Mouse (Mus musculus): Measurements from ENCODE around the gene Prrc2b. TPM values are rescaled to one million over a fixed set of nuclear protein-coding genes. Genes with fewer than 3 reads are reported as not detected.
A peak's percentile ranks its signal among the peaks of the same experiment; 100 is the strongest.

Prrc2b gene
- polyA plus RNA-seq, 1 experiment from 2014 or later = 48.2 TPM

- Histone ChIP-seq H3K36me3 (replicated peaks) (peaks cover 29% of the 10 kb centered on the region), H3K4me3 (peak overlapping the region; percentile 37), H3K27ac (peak overlapping the region; percentile 81), H3K9me3 (peaks cover 7% of the 10 kb centered on the region; the same call in 1 of the 2 replicates), H3K4me1 (peaks cover 77% of the 10 kb centered on the region), H3K27me3 (ENCODE audit: poor library complexity, severe bottlenecking) (no peaks in the 10 kb centered on the region)
- 17% methylated on average over 16 of the region's 16 CpGs for WGBS
- DNase-seq (ENCODE audit: extremely low spot score, low spot score) = peak; percentile 30
Observed at GRCm38 (mm10) chr2:32167034-32167770, 16.3 kb downstream of the Prrc2b start.

- WGBS = 8% methylated on average over 7 of the region's 7 CpGs
- Histone ChIP-seq H3K4me3 (peak overlapping the region; percentile 37), H3K4me1 (peaks cover 77% of the 10 kb centered on the region), H3K9me3 (peaks cover under 1% of the 10 kb centered on the region; the same call in 1 of the 2 replicates), H3K27ac (peak overlapping the region; percentile 81), H3K36me3 (replicated peaks) (peaks cover 23% of the 10 kb centered on the region), H3K27me3 (ENCODE audit: poor library complexity, severe bottlenecking) (no peaks in the 10 kb centered on the region)
- DNase-seq (ENCODE audit: extremely low spot score, low spot score) = peak; percentile 58
Observed at GRCm38 (mm10) chr2:32167819-32168218, 16.9 kb downstream of the Prrc2b start.

GRCm38 (mm10) chr2:32169292-32169691 lies 18.4 kb downstream of the Prrc2b start:
- DNase-seq (ENCODE audit: extremely low spot score, low spot score) = no peak
- 77% methylated on average over 5 of the region's 5 CpGs for WGBS
- Histone ChIP-seq H3K27me3 (ENCODE audit: poor library complexity, severe bottlenecking) (no peaks in the 10 kb centered on the region), H3K9me3 (no peaks in the 10 kb centered on the region), H3K4me3 (no peak overlapping the region), H3K4me1 (peaks cover 80% of the 10 kb centered on the region), H3K36me3 (replicated peaks) (peaks cover 16% of the 10 kb centered on the region), H3K27ac (peak overlapping the region; percentile 49; the same call in 1 of the 2 replicates)

- 66% methylated on average over 8 of the region's 8 CpGs for WGBS
- H3K27ac ChIP-seq = peak overlapping the region; percentile 49; the same call in 1 of the 2 replicates
- peaks cover 80% of the 10 kb centered on the region for H3K4me1 ChIP-seq
- H3K9me3 ChIP-seq = no peaks in the 10 kb centered on the region
- DNase-seq (ENCODE audit: extremely low spot score, low spot score) = no peak
- no peaks in the 10 kb centered on the region for H3K27me3 ChIP-seq (ENCODE audit: poor library complexity, severe bottlenecking)
- H3K36me3 ChIP-seq (replicated peaks) = peaks cover 16% of the 10 kb centered on the region
- H3K4me3 ChIP-seq = no peak overlapping the region
Observed at GRCm38 (mm10) chr2:32170010-32170409, 19.1 kb downstream of the Prrc2b start.

GRCm38 (mm10) chr2:32171658-32172433 lies 21.0 kb downstream of the Prrc2b start:
- Histone ChIP-seq H3K4me1 (peaks cover 77% of the 10 kb centered on the region), H3K27ac (no peak overlapping the region), H3K36me3 (replicated peaks) (peaks cover 24% of the 10 kb centered on the region), H3K4me3 (no peak overlapping the region), H3K27me3 (ENCODE audit: poor library complexity, severe bottlenecking) (no peaks in the 10 kb centered on the region), H3K9me3 (no peaks in the 10 kb centered on the region)
- WGBS = 87% methylated on average over 14 of the region's 14 CpGs
- DNase-seq (ENCODE audit: extremely low spot score, low spot score) = no peak

GRCm38 (mm10) chr2:32174170-32174741 lies 23.4 kb downstream of the Prrc2b start:
- H3K4me1 ChIP-seq = peaks cover 77% of the 10 kb centered on the region
- peak; percentile 55 for DNase-seq (ENCODE audit: extremely low spot score, low spot score)
- WGBS = 12% methylated on average over 13 of the region's 13 CpGs
- peak overlapping the region; percentile 85 for H3K27ac ChIP-seq
- H3K36me3 ChIP-seq (replicated peaks) = peaks cover 25% of the 10 kb centered on the region
- H3K4me3 ChIP-seq = peak overlapping the region; percentile 34
- no peaks in the 10 kb centered on the region for H3K9me3 ChIP-seq
- no peaks in the 10 kb centered on the region for H3K27me3 ChIP-seq (ENCODE audit: poor library complexity, severe bottlenecking)

- Histone ChIP-seq H3K4me1 (peaks cover 74% of the 10 kb centered on the region), H3K36me3 (replicated peaks) (peaks cover 23% of the 10 kb centered on the region), H3K9me3 (no peaks in the 10 kb centered on the region), H3K4me3 (peak overlapping the region; percentile 34), H3K27ac (peak overlapping the region; percentile 85), H3K27me3 (ENCODE audit: poor library complexity, severe bottlenecking) (no peaks in the 10 kb centered on the region)
- DNase-seq (ENCODE audit: extremely low spot score, low spot score) = no peak
- WGBS = 58% methylated on average over 7 of the region's 7 CpGs
Observed at GRCm38 (mm10) chr2:32175051-32175466, 24.2 kb downstream of the Prrc2b start.

- Histone ChIP-seq H3K4me3 (no peak overlapping the region), H3K27ac (peak overlapping the region; percentile 85), H3K36me3 (replicated peaks) (peaks cover 28% of the 10 kb centered on the region), H3K27me3 (ENCODE audit: poor library complexity, severe bottlenecking) (no peaks in the 10 kb centered on the region), H3K4me1 (peaks cover 71% of the 10 kb centered on the region), H3K9me3 (no peaks in the 10 kb centered on the region)
- DNase-seq (ENCODE audit: extremely low spot score, low spot score) = no peak
- WGBS = 92% methylated on average over 6 of the region's 6 CpGs
Observed at GRCm38 (mm10) chr2:32175508-32175907, 24.6 kb downstream of the Prrc2b start.

GRCm38 (mm10) chr2:32176848-32177247 lies 26.0 kb downstream of the Prrc2b start:
- Histone ChIP-seq H3K4me3 (no peak overlapping the region), H3K4me1 (peaks cover 77% of the 10 kb centered on the region), H3K9me3 (no peaks in the 10 kb centered on the region), H3K27me3 (ENCODE audit: poor library complexity, severe bottlenecking) (no peaks in the 10 kb centered on the region), H3K36me3 (replicated peaks) (peaks cover 35% of the 10 kb centered on the region), H3K27ac (no peak overlapping the region)
- WGBS = 66% methylated on average over 3 of the region's 3 CpGs
- DNase-seq (ENCODE audit: extremely low spot score, low spot score) = no peak

GRCm38 (mm10) chr2:32177397-32178060 lies 26.6 kb downstream of the Prrc2b start:
- Histone ChIP-seq H3K27me3 (ENCODE audit: poor library complexity, severe bottlenecking) (no peaks in the 10 kb centered on the region), H3K36me3 (replicated peaks) (peaks cover 40% of the 10 kb centered on the region), H3K4me3 (no peak overlapping the region), H3K4me1 (peaks cover 84% of the 10 kb centered on the region), H3K27ac (0 out of 2 replicates have a peak overlapping the region, but pooled peaks have one; percentile 35), H3K9me3 (no peaks in the 10 kb centered on the region)
- 85% methylated on average over 11 of the region's 11 CpGs for WGBS
- DNase-seq (ENCODE audit: extremely low spot score, low spot score) = no peak

GRCm38 (mm10) chr2:32179363-32179762 lies 28.5 kb downstream of the Prrc2b start:
- Histone ChIP-seq H3K4me1 (peaks cover 73% of the 10 kb centered on the region), H3K36me3 (replicated peaks) (peaks cover 58% of the 10 kb centered on the region)
- WGBS = 94% methylated on average over 6 of the region's 6 CpGs

GRCm38 (mm10) chr2:32180127-32180526 lies 29.2 kb downstream of the Prrc2b start:
- H3K36me3 ChIP-seq (replicated peaks) = peaks cover 64% of the 10 kb centered on the region
- no peak overlapping the region for H3K27ac ChIP-seq
- peaks cover 66% of the 10 kb centered on the region for H3K4me1 ChIP-seq
- H3K9me3 ChIP-seq = no peaks in the 10 kb centered on the region
- 94% methylated on average over 12 of the region's 12 CpGs for WGBS
- no peak overlapping the region for H3K4me3 ChIP-seq
- no peaks in the 10 kb centered on the region for H3K27me3 ChIP-seq (ENCODE audit: poor library complexity, severe bottlenecking)
- DNase-seq (ENCODE audit: extremely low spot score, low spot score) = no peak

More at GRCm38 (mm10) chr2:32179363-32179762, 28.5 kb downstream of the Prrc2b start:
- H3K27ac ChIP-seq = no peak overlapping the region
- no peak for DNase-seq (ENCODE audit: extremely low spot score, low spot score)
- H3K9me3 ChIP-seq = no peaks in the 10 kb centered on the region
- H3K27me3 ChIP-seq (ENCODE audit: poor library complexity, severe bottlenecking) = no peaks in the 10 kb centered on the region
- H3K4me3 ChIP-seq = no peak overlapping the region

Measured in forebrain, embryonic 10.5 days (tissue).